Mouse (Mus musculus): ENCODE measurements around the gene Dalrd3. TPM values are rescaled to one million over a fixed set of nuclear protein-coding genes. Genes with fewer than 3 reads are reported as not detected.
A peak's percentile ranks its signal among the peaks of the same experiment; 100 is the strongest.

Dalrd3 gene
- total RNA-seq, 2 experiments from 2014 or later: 10.1 to 12.3 TPM

- no peak for DNase-seq
- intact Hi-C loops (cut with DNase I): no loop called here
These were observed 1.8 kb downstream of the Dalrd3 start for GRCm38 (mm10) chr9:108571401-108571973.

GRCm38 (mm10) chr9:108572321-108572720, 2.6 kb downstream of the Dalrd3 start:
- DNase-seq: no peak
- intact Hi-C loops (cut with DNase I): no loop called here

- DNase-seq: no peak
- intact Hi-C loops (cut with DNase I): no loop called here
These were observed 4.3 kb downstream of the Dalrd3 start for GRCm38 (mm10) chr9:108573774-108574690.

GRCm38 (mm10) chr9:108574921-108575320, 5.2 kb downstream of the Dalrd3 start:
- intact Hi-C loops (cut with DNase I): no loop called here
- no peak for DNase-seq

- no peak for DNase-seq
- intact Hi-C loops (cut with DNase I): no loop called here
These were observed 5.9 kb downstream of the Dalrd3 start for GRCm38 (mm10) chr9:108575321-108576297.

GRCm38 (mm10) chr9:108577025-108577424, 7.3 kb downstream of the Dalrd3 start:
- intact Hi-C loops (cut with DNase I): no loop called here
- DNase-seq: no peak

GRCm38 (mm10) chr9:108577934-108578544, 8.4 kb downstream of the Dalrd3 start:
- intact Hi-C loops (cut with DNase I): no loop called here
- DNase-seq: peak in 1 of 2 experiments; percentile 38

- DNase-seq: peak; percentile 84 to 86
- intact Hi-C loops (cut with DNase I): no loop called here
These were observed 9.1 kb downstream of the Dalrd3 start, which contains the start of gene Wdr6 for GRCm38 (mm10) chr9:108578545-108579343. Wdr6 (minus strand) TSS chr9:108578739.

- no peak for DNase-seq
- intact Hi-C loops (cut with DNase I): no loop called here
These were observed 9.6 kb downstream of the Dalrd3 start for GRCm38 (mm10) chr9:108579344-108579690.

- DNase-seq: peak in 1 of 2 experiments; percentile 42
- intact Hi-C loops (cut with DNase I): loop anchor here (5.0 kb wide), 1 partner anchor 50 kb away; no protein-coding TSS in a partner anchor
These were observed 18.0 kb downstream of the Dalrd3 start for GRCm38 (mm10) chr9:108587571-108588180.

GRCm38 (mm10) chr9:108589229-108589628, 19.5 kb downstream of the Dalrd3 start:
- no peak for DNase-seq
- intact Hi-C loops (cut with DNase I): loop anchor here (5.0 kb wide), 1 partner anchor 48 kb away; no protein-coding TSS in a partner anchor

GRCm38 (mm10) chr9:108591462-108591861, 21.8 kb downstream of the Dalrd3 start:
- DNase-seq: no peak
- intact Hi-C loops (cut with DNase I): no loop called here

GRCm38 (mm10) chr9:108594354-108594753, 24.7 kb downstream of the Dalrd3 start:
- intact Hi-C loops (cut with DNase I): no loop called here
- no peak for DNase-seq

GRCm38 (mm10) chr9:108596998-108597764, 27.5 kb downstream of the Dalrd3 start, which contains the start of gene P4htm:
P4htm (minus strand) TSS chr9:108597667.
- peak; percentile 47 to 57 for DNase-seq
- intact Hi-C loops (cut with DNase I): loop anchor here (5.0 kb wide), 1 partner anchor 35 kb away; no protein-coding TSS in a partner anchor

GRCm38 (mm10) chr9:108599021-108599566, 29.4 kb downstream of the Dalrd3 start:
- intact Hi-C loops (cut with DNase I): loop anchor here (5.0 kb wide), 1 partner anchor 33 kb away; no protein-coding TSS in a partner anchor
- DNase-seq: no peak

- intact Hi-C loops (cut with DNase I): no loop called here
These were observed 30.3 kb downstream of the Dalrd3 start for GRCm38 (mm10) chr9:108600011-108600410.

GRCm38 (mm10) chr9:108601986-108602385, 32.3 kb downstream of the Dalrd3 start:
- no peak for DNase-seq
- intact Hi-C loops (cut with DNase I): no loop called here

More at GRCm38 (mm10) chr9:108600011-108600410, 30.3 kb downstream of the Dalrd3 start:
- DNase-seq: no peak

Measured in gastrocnemius, postnatal 36 days (tissue).